Mouse (Mus musculus): Measurements from ENCODE around the gene Haspin.

DNA sequence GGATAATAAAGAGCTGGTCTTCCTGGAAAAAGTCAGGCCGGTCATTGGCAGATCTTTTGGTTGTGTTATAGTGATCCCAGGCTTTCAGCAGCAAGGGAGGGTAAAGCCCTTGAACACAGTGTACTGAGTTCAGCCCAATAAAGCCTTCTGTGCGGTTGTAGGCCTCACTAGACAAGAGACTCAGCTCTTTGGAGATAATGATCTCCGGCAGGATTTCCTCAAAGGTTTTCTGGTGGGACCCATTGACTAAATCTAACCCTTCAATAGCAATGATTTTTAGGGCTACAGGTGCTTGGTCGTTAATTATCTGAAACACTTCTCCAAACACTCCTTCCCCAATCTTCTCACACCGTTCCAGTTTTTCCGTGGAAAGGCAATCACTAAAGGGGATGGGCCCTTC lies 1.5 kb downstream of the Haspin start:
- TF ChIP-seq TBP (conservative IDR thresholded peaks at IDR 0.05; ENCODE audit: low read depth, low read length), result no peak
- TF ChIP-seq HCFC1 (IDR thresholded peaks at IDR 0.05; ENCODE audit: low read depth, low read length), result no peak
- no peak for TF ChIP-seq KAT2A (IDR thresholded peaks at IDR 0.05; ENCODE audit: insufficient replicate concordance, low read length)
- no peak for TF ChIP-seq EP300 (IDR thresholded peaks at IDR 0.05; ENCODE audit: low read length)
- no peak for TF ChIP-seq SIN3A (IDR thresholded peaks at IDR 0.05; ENCODE audit: low read length)

Measured in CH12.LX (cell line).